Mouse (Mus musculus) heart, embryonic 13.5 days (tissue): ENCODE measurements around the gene Nfyc. TPM values are rescaled to one million over a fixed set of nuclear protein-coding genes. Genes with fewer than 3 reads are reported as not detected.

Experiments
- ATAC-seq: fragments of 200-750 bp; cut with Nextera tagmentation; 2 replicates; pipeline ENCODE4 v1.8.0; 2017; ENCODE audit warnings: moderate TSS enrichment; ENCODE audit not compliant: insufficient number of reproducible peaks, low FRiP score, low TSS enrichment; ENCODE audit errors: extremely low read depth
- H3K27ac ChIP-seq: fragments of 300-500 bp; sonication (generic); replicated peaks from 2 replicates; pipeline ENCODE4 v1.5.1; 2015; ENCODE audit warnings: moderate library complexity, mild to moderate bottlenecking, inconsistent platforms
- H3K27me3 ChIP-seq: fragments of 300-500 bp; sonication (generic); replicated peaks from 2 replicates; pipeline ENCODE4 v1.6.1; 2015; ENCODE audit warnings: mild to moderate bottlenecking, inconsistent platforms
- H3K36me3 ChIP-seq: fragments of 300-500 bp; sonication (generic); 2 replicates; pipeline ENCODE4 v1.6.1; 2015; ENCODE audit warnings: mild to moderate bottlenecking, inconsistent platforms
- H3K4me1 ChIP-seq: fragments of 300-500 bp; sonication (generic); 2 replicates; pipeline ENCODE4 v1.6.1; 2015; ENCODE audit warnings: inconsistent platforms
- H3K4me2 ChIP-seq: fragments of 300-500 bp; sonication (generic); 2 replicates; pipeline ENCODE4 v1.6.1; 2015; ENCODE audit warnings: inconsistent platforms, mild to moderate bottlenecking, moderate library complexity
- H3K4me3 ChIP-seq: fragments of 300-500 bp; sonication (generic); 2 replicates; pipeline ENCODE4 v1.5.1; 2015; ENCODE audit warnings: moderate library complexity, mild to moderate bottlenecking, inconsistent platforms
- H3K9ac ChIP-seq: fragments of 300-500 bp; sonication (generic); 2 replicates; pipeline ENCODE4 v1.6.1; 2015; ENCODE audit warnings: inconsistent platforms, mild to moderate bottlenecking, moderate library complexity
- H3K9me3 ChIP-seq: fragments of 300-500 bp; sonication (generic); 2 replicates; pipeline ENCODE4 v1.6.1; 2016; ENCODE audit warnings: inconsistent platforms
- WGBS: fragments of 180-500 bp; shearing (Covaris S2); methylation state at CpG from one replicate; pipeline ENCODE4 v1.1.7; 2015; ENCODE audit warnings: mixed read lengths; 5-methylcytosine and 5-hydroxymethylcytosine counted together
- polyA plus RNA-seq: library from polyadenylated mRNA; unstranded; fragments of >200 nt; fragmentation: Nextera tagmentation; extraction: Ambion mirVana; gene quantifications from 2 replicates; pipeline ENCODE4 v1.2.1, GENCODE M21; 2015

Nfyc gene
- polyA plus RNA-seq, 1 experiment from 2014 or later, result 97.4 TPM

- Histone ChIP-seq H3K9me3 (no peaks in the 10 kb centered on the region), H3K4me3 (peak overlapping the region; percentile 67), H3K4me1 (peaks cover 81% of the 10 kb centered on the region), H3K9ac (peak overlapping the region; percentile 86), H3K27me3 (no peaks in the 10 kb centered on the region), H3K27ac (peak overlapping the region; percentile 95), H3K36me3 (no peaks in the 10 kb centered on the region), H3K4me2 (peak overlapping the region; percentile 72)
- WGBS, result 23% methylated on average over 1 of the region's 1 CpGs
- ATAC-seq, result no peak
Observed at GRCm38 (mm10) chr4:120813762-120814161, 17.6 kb downstream of the Nfyc start.

GRCm38 (mm10) chr4:120805816-120806215 lies 25.6 kb downstream of the Nfyc start:
- Histone ChIP-seq H3K4me2 (no peak overlapping the region), H3K27ac (0 out of 2 replicates have a peak overlapping the region, but pooled peaks have one; percentile 8), H3K4me1 (peaks cover 58% of the 10 kb centered on the region), H3K9ac (0 out of 2 replicates have a peak overlapping the region, but pooled peaks have one; percentile 47), H3K36me3 (peaks cover 12% of the 10 kb centered on the region), H3K9me3 (no peaks in the 10 kb centered on the region), H3K4me3 (no peak overlapping the region), H3K27me3 (no peaks in the 10 kb centered on the region)
- no peak for ATAC-seq

- H3K36me3 ChIP-seq, result peaks cover 17% of the 10 kb centered on the region
- no peak overlapping the region for H3K27ac ChIP-seq
- ATAC-seq, result no peak
- H3K4me1 ChIP-seq, result peaks cover 38% of the 10 kb centered on the region
- H3K27me3 ChIP-seq, result no peaks in the 10 kb centered on the region
- H3K4me3 ChIP-seq, result no peak overlapping the region
- H3K9ac ChIP-seq, result no peak overlapping the region
- no peaks in the 10 kb centered on the region for H3K9me3 ChIP-seq
- 36% methylated on average over 2 of the region's 2 CpGs for WGBS
- H3K4me2 ChIP-seq, result no peak overlapping the region
Observed at GRCm38 (mm10) chr4:120801446-120801845, 29.9 kb downstream of the Nfyc start.

GRCm38 (mm10) chr4:120800691-120801090 lies 30.7 kb downstream of the Nfyc start:
- Histone ChIP-seq H3K9ac (no peak overlapping the region), H3K36me3 (peaks cover 20% of the 10 kb centered on the region), H3K4me2 (no peak overlapping the region), H3K9me3 (no peaks in the 10 kb centered on the region), H3K4me3 (no peak overlapping the region), H3K27me3 (no peaks in the 10 kb centered on the region), H3K4me1 (peaks cover 40% of the 10 kb centered on the region), H3K27ac (no peak overlapping the region)
- 61% methylated on average over 3 of the region's 3 CpGs for WGBS
- ATAC-seq, result no peak

- Histone ChIP-seq H3K27me3 (no peaks in the 10 kb centered on the region), H3K4me1 (peaks cover 41% of the 10 kb centered on the region), H3K9ac (no peak overlapping the region), H3K9me3 (no peaks in the 10 kb centered on the region), H3K4me2 (no peak overlapping the region), H3K36me3 (peaks cover 18% of the 10 kb centered on the region), H3K27ac (no peak overlapping the region), H3K4me3 (no peak overlapping the region)
- WGBS, result 58% methylated on average over 2 of the region's 2 CpGs
- ATAC-seq, result no peak
Observed at GRCm38 (mm10) chr4:120799680-120800166, 31.6 kb downstream of the Nfyc start.

GRCm38 (mm10) chr4:120797985-120798725 lies 33.2 kb downstream of the Nfyc start:
- peaks cover 7% of the 10 kb centered on the region for H3K36me3 ChIP-seq
- H3K4me1 ChIP-seq, result peaks cover 55% of the 10 kb centered on the region
- H3K9ac ChIP-seq, result no peak overlapping the region
- no peak overlapping the region for H3K27ac ChIP-seq
- H3K9me3 ChIP-seq, result no peaks in the 10 kb centered on the region
- no peak overlapping the region for H3K4me2 ChIP-seq
- no peak overlapping the region for H3K4me3 ChIP-seq
- 88% methylated on average over 5 of the region's 5 CpGs for WGBS
- no peaks in the 10 kb centered on the region for H3K27me3 ChIP-seq
- ATAC-seq, result no peak

GRCm38 (mm10) chr4:120796687-120797086 lies 34.7 kb downstream of the Nfyc start:
- no peak overlapping the region for H3K9ac ChIP-seq
- H3K9me3 ChIP-seq, result no peaks in the 10 kb centered on the region
- no peaks in the 10 kb centered on the region for H3K27me3 ChIP-seq
- peaks cover 64% of the 10 kb centered on the region for H3K4me1 ChIP-seq
- WGBS, result 72% methylated on average over 2 of the region's 2 CpGs
- no peak for ATAC-seq
- peaks cover 7% of the 10 kb centered on the region for H3K36me3 ChIP-seq
- H3K27ac ChIP-seq, result no peak overlapping the region
- H3K4me2 ChIP-seq, result no peak overlapping the region
- no peak overlapping the region for H3K4me3 ChIP-seq

GRCm38 (mm10) chr4:120795646-120796045 lies 35.7 kb downstream of the Nfyc start:
- no peak overlapping the region for H3K9ac ChIP-seq
- 86% methylated on average over 1 of the region's 1 CpGs for WGBS
- peaks cover 8% of the 10 kb centered on the region for H3K36me3 ChIP-seq
- no peaks in the 10 kb centered on the region for H3K27me3 ChIP-seq
- H3K4me1 ChIP-seq, result peaks cover 54% of the 10 kb centered on the region
- H3K27ac ChIP-seq, result no peak overlapping the region
- H3K9me3 ChIP-seq, result no peaks in the 10 kb centered on the region
- no peak overlapping the region for H3K4me3 ChIP-seq
- no peak for ATAC-seq
- no peak overlapping the region for H3K4me2 ChIP-seq

GRCm38 (mm10) chr4:120792918-120793317 lies 38.5 kb downstream of the Nfyc start:
- H3K36me3 ChIP-seq, result peaks cover 31% of the 10 kb centered on the region
- WGBS, result 65% methylated on average over 2 of the region's 2 CpGs
- H3K4me1 ChIP-seq, result peaks cover 39% of the 10 kb centered on the region
- no peak overlapping the region for H3K9ac ChIP-seq
- no peak for ATAC-seq
- peak overlapping the region; percentile 43; the same call in 1 of the 2 replicates for H3K27ac ChIP-seq
- no peaks in the 10 kb centered on the region for H3K9me3 ChIP-seq
- no peak overlapping the region for H3K4me3 ChIP-seq
- H3K4me2 ChIP-seq, result no peak overlapping the region
- H3K27me3 ChIP-seq, result no peaks in the 10 kb centered on the region

GRCm38 (mm10) chr4:120790027-120790426 lies 41.3 kb downstream of the Nfyc start:
- no peak for ATAC-seq
- WGBS, result 88% methylated on average over 4 of the region's 4 CpGs
- H3K36me3 ChIP-seq, result peaks cover 58% of the 10 kb centered on the region
- no peak overlapping the region for H3K4me2 ChIP-seq
- H3K9me3 ChIP-seq, result no peaks in the 10 kb centered on the region
- peaks cover 24% of the 10 kb centered on the region for H3K4me1 ChIP-seq
- no peak overlapping the region for H3K9ac ChIP-seq
- no peak overlapping the region for H3K27ac ChIP-seq
- H3K27me3 ChIP-seq, result no peaks in the 10 kb centered on the region
- no peak overlapping the region for H3K4me3 ChIP-seq

- ATAC-seq, result no peak
- 59% methylated on average over 5 of the region's 5 CpGs for WGBS
- no peak overlapping the region for H3K4me2 ChIP-seq
- no peak overlapping the region for H3K9ac ChIP-seq
- H3K4me3 ChIP-seq, result no peak overlapping the region
- H3K36me3 ChIP-seq, result peaks cover 48% of the 10 kb centered on the region
- no peaks in the 10 kb centered on the region for H3K4me1 ChIP-seq
- no peak overlapping the region for H3K27ac ChIP-seq
- H3K9me3 ChIP-seq, result no peaks in the 10 kb centered on the region
- H3K27me3 ChIP-seq, result peaks cover 23% of the 10 kb centered on the region
Observed at GRCm38 (mm10) chr4:120755801-120756200, 75.6 kb downstream of the Nfyc start.

- Histone ChIP-seq H3K36me3 (peaks cover 43% of the 10 kb centered on the region), H3K9me3 (no peaks in the 10 kb centered on the region), H3K27ac (no peak overlapping the region), H3K9ac (no peak overlapping the region), H3K4me2 (no peak overlapping the region), H3K4me3 (no peak overlapping the region), H3K27me3 (peaks cover 28% of the 10 kb centered on the region), H3K4me1 (no peaks in the 10 kb centered on the region)
- no peak for ATAC-seq
- WGBS, result 0% methylated on average over 1 of the region's 1 CpGs
Observed at GRCm38 (mm10) chr4:120755299-120755698, 76.1 kb downstream of the Nfyc start.
